Mouse (Mus musculus): ENCODE results near the gene Fanca.

DNA sequence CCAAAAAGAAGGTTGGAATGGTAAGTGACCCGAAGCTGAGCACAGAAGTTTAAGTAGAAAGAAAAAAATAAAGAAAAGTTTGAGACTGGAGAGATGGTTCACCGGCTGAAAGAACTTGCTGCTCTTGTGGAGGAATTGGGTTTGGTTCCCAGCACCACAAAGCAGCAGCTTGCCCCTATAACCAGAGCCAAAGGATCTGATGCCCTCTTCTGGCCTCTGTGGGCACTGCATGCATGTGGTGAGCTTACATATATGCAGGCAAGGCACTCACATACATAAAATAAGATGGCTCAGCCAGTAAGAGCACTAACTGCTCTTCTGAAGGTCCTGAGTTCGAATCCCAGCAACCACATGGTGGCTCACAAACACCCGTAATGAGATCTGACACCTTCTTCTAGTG is 21.7 kb upstream of the Fanca start:
- TF ChIP-seq EP300 (IDR thresholded peaks at IDR 0.05; ENCODE audit: insufficient read depth, low read depth, low read length) (no peak), CTCF (IDR thresholded peaks at IDR 0.05) (peak; percentile 34; the same call in 1 of the 2 replicates), POLR2A (IDR thresholded peaks at IDR 0.05; ENCODE audit: insufficient read depth, low read depth, low read length) (no peak)

All from heart, adult 2 months (tissue).